Mouse (Mus musculus): ENCODE data around the gene Ptprn2. TPM values are rescaled to one million over a fixed set of nuclear protein-coding genes. Genes with fewer than 3 reads are reported as not detected.

The Ptprn2 gene
- polyA plus RNA-seq, 1 experiment from 2014 or later, result 0.08 TPM

- no peaks in the 10 kb centered on the region for H3K9me3 ChIP-seq
- no peak for ATAC-seq (ENCODE audit: insufficient number of reproducible peaks, insufficient read depth, low FRiP score, low TSS enrichment, low read depth)
- peaks cover 6% of the 10 kb centered on the region; the same call in 1 of the 2 replicates for H3K4me1 ChIP-seq
- no peak overlapping the region for H3K9ac ChIP-seq
- H3K27me3 ChIP-seq, result no peaks in the 10 kb centered on the region
- H3K36me3 ChIP-seq, result no peaks in the 10 kb centered on the region
- H3K27ac ChIP-seq, result no peak overlapping the region
- no peak overlapping the region for H3K4me3 ChIP-seq
- no peak overlapping the region for H3K4me2 ChIP-seq
Observed at GRCm38 (mm10) chr12:117204905-117205304, 719.4 kb downstream of the Ptprn2 start.

- no peak for ATAC-seq (ENCODE audit: insufficient number of reproducible peaks, insufficient read depth, low FRiP score, low TSS enrichment, low read depth)
- Histone ChIP-seq H3K4me2 (no peak overlapping the region), H3K9me3 (no peaks in the 10 kb centered on the region), H3K36me3 (no peaks in the 10 kb centered on the region), H3K4me1 (no peaks in the 10 kb centered on the region), H3K27ac (no peak overlapping the region), H3K27me3 (no peaks in the 10 kb centered on the region), H3K4me3 (no peak overlapping the region), H3K9ac (no peak overlapping the region)
- 72% methylated on average over 4 of the region's 4 CpGs for WGBS
Observed at GRCm38 (mm10) chr12:117207421-117208120, 722.1 kb downstream of the Ptprn2 start.

GRCm38 (mm10) chr12:117210467-117210866 lies 724.9 kb downstream of the Ptprn2 start:
- H3K27me3 ChIP-seq, result no peaks in the 10 kb centered on the region
- no peak overlapping the region for H3K27ac ChIP-seq
- WGBS, result 89% methylated on average over 4 of the region's 4 CpGs
- H3K4me1 ChIP-seq, result 0 out of 2 replicates have a peak, but pooled peaks cover 3% of the 10 kb centered on the region
- ATAC-seq (ENCODE audit: insufficient number of reproducible peaks, insufficient read depth, low FRiP score, low TSS enrichment, low read depth), result no peak
- no peak overlapping the region for H3K4me2 ChIP-seq
- no peaks in the 10 kb centered on the region for H3K36me3 ChIP-seq
- no peaks in the 10 kb centered on the region for H3K9me3 ChIP-seq
- H3K4me3 ChIP-seq, result no peak overlapping the region
- H3K9ac ChIP-seq, result no peak overlapping the region

GRCm38 (mm10) chr12:117213531-117213930 lies 728.0 kb downstream of the Ptprn2 start:
- no peaks in the 10 kb centered on the region for H3K9me3 ChIP-seq
- WGBS, result 77% methylated on average over 1 of the region's 1 CpGs
- no peak overlapping the region for H3K27ac ChIP-seq
- no peaks in the 10 kb centered on the region for H3K27me3 ChIP-seq
- H3K4me2 ChIP-seq, result no peak overlapping the region
- H3K4me3 ChIP-seq, result no peak overlapping the region
- ATAC-seq (ENCODE audit: insufficient number of reproducible peaks, insufficient read depth, low FRiP score, low TSS enrichment, low read depth), result no peak
- no peak overlapping the region for H3K9ac ChIP-seq
- 0 out of 2 replicates have a peak, but pooled peaks cover 3% of the 10 kb centered on the region for H3K4me1 ChIP-seq
- H3K36me3 ChIP-seq, result no peaks in the 10 kb centered on the region

- Histone ChIP-seq H3K9ac (no peak overlapping the region), H3K4me3 (no peak overlapping the region), H3K4me2 (no peak overlapping the region), H3K27me3 (no peaks in the 10 kb centered on the region), H3K4me1 (0 out of 2 replicates have a peak, but pooled peaks cover 3% of the 10 kb centered on the region), H3K36me3 (no peaks in the 10 kb centered on the region), H3K27ac (no peak overlapping the region), H3K9me3 (no peaks in the 10 kb centered on the region)
- 67% methylated on average over 4 of the region's 4 CpGs for WGBS
- no peak for ATAC-seq (ENCODE audit: insufficient number of reproducible peaks, insufficient read depth, low FRiP score, low TSS enrichment, low read depth)
Observed at GRCm38 (mm10) chr12:117214272-117214671, 728.8 kb downstream of the Ptprn2 start.

- H3K27me3 ChIP-seq, result no peaks in the 10 kb centered on the region
- no peak overlapping the region for H3K4me2 ChIP-seq
- WGBS, result 83% methylated on average over 5 of the region's 5 CpGs
- no peaks in the 10 kb centered on the region for H3K9me3 ChIP-seq
- 0 out of 2 replicates have a peak, but pooled peaks cover 3% of the 10 kb centered on the region for H3K4me1 ChIP-seq
- no peak overlapping the region for H3K9ac ChIP-seq
- no peak overlapping the region for H3K27ac ChIP-seq
- no peak overlapping the region for H3K4me3 ChIP-seq
- no peaks in the 10 kb centered on the region for H3K36me3 ChIP-seq
- ATAC-seq (ENCODE audit: insufficient number of reproducible peaks, insufficient read depth, low FRiP score, low TSS enrichment, low read depth), result no peak
Observed at GRCm38 (mm10) chr12:117214919-117215318, 729.4 kb downstream of the Ptprn2 start.

- H3K36me3 ChIP-seq, result no peaks in the 10 kb centered on the region
- no peak overlapping the region for H3K4me2 ChIP-seq
- H3K4me1 ChIP-seq, result no peaks in the 10 kb centered on the region
- no peak overlapping the region for H3K27ac ChIP-seq
- H3K9me3 ChIP-seq, result no peaks in the 10 kb centered on the region
- no peaks in the 10 kb centered on the region for H3K27me3 ChIP-seq
- 77% methylated on average over 4 of the region's 4 CpGs for WGBS
- H3K9ac ChIP-seq, result no peak overlapping the region
- no peak overlapping the region for H3K4me3 ChIP-seq
- ATAC-seq (ENCODE audit: insufficient number of reproducible peaks, insufficient read depth, low FRiP score, low TSS enrichment, low read depth), result no peak
Observed at GRCm38 (mm10) chr12:117221909-117222308, 736.4 kb downstream of the Ptprn2 start.

GRCm38 (mm10) chr12:117224036-117224435 lies 738.5 kb downstream of the Ptprn2 start:
- no peak overlapping the region for H3K4me3 ChIP-seq
- H3K27ac ChIP-seq, result no peak overlapping the region
- WGBS, result 93% methylated on average over 1 of the region's 1 CpGs
- H3K27me3 ChIP-seq, result no peaks in the 10 kb centered on the region
- H3K4me2 ChIP-seq, result no peak overlapping the region
- no peaks in the 10 kb centered on the region for H3K36me3 ChIP-seq
- H3K9ac ChIP-seq, result no peak overlapping the region
- H3K4me1 ChIP-seq, result no peaks in the 10 kb centered on the region
- no peaks in the 10 kb centered on the region for H3K9me3 ChIP-seq
- ATAC-seq (ENCODE audit: insufficient number of reproducible peaks, insufficient read depth, low FRiP score, low TSS enrichment, low read depth), result no peak

- H3K36me3 ChIP-seq, result no peaks in the 10 kb centered on the region
- no peaks in the 10 kb centered on the region for H3K27me3 ChIP-seq
- H3K9ac ChIP-seq, result no peak overlapping the region
- WGBS, result 78% methylated on average over 3 of the region's 3 CpGs
- H3K27ac ChIP-seq, result no peak overlapping the region
- H3K4me3 ChIP-seq, result no peak overlapping the region
- no peak for ATAC-seq (ENCODE audit: insufficient number of reproducible peaks, insufficient read depth, low FRiP score, low TSS enrichment, low read depth)
- H3K9me3 ChIP-seq, result no peaks in the 10 kb centered on the region
- no peak overlapping the region for H3K4me2 ChIP-seq
- no peaks in the 10 kb centered on the region for H3K4me1 ChIP-seq
Observed at GRCm38 (mm10) chr12:117227236-117227635, 741.7 kb downstream of the Ptprn2 start.

- WGBS, result 88% methylated on average over 4 of the region's 4 CpGs
- Histone ChIP-seq H3K36me3 (no peaks in the 10 kb centered on the region), H3K9me3 (no peaks in the 10 kb centered on the region), H3K27ac (no peak overlapping the region), H3K27me3 (no peaks in the 10 kb centered on the region), H3K4me3 (no peak overlapping the region), H3K4me1 (no peaks in the 10 kb centered on the region), H3K9ac (no peak overlapping the region), H3K4me2 (no peak overlapping the region)
- no peak for ATAC-seq (ENCODE audit: insufficient number of reproducible peaks, insufficient read depth, low FRiP score, low TSS enrichment, low read depth)
Observed at GRCm38 (mm10) chr12:117229442-117229841, 743.9 kb downstream of the Ptprn2 start.

- Histone ChIP-seq H3K9me3 (no peaks in the 10 kb centered on the region), H3K36me3 (no peaks in the 10 kb centered on the region), H3K4me3 (no peak overlapping the region), H3K4me2 (no peak overlapping the region), H3K9ac (no peak overlapping the region), H3K4me1 (no peaks in the 10 kb centered on the region), H3K27me3 (no peaks in the 10 kb centered on the region), H3K27ac (no peak overlapping the region)
- WGBS, result 83% methylated on average over 6 of the region's 6 CpGs
- ATAC-seq (ENCODE audit: insufficient number of reproducible peaks, insufficient read depth, low FRiP score, low TSS enrichment, low read depth), result no peak
Observed at GRCm38 (mm10) chr12:117230282-117230681, 744.8 kb downstream of the Ptprn2 start.

GRCm38 (mm10) chr12:117231850-117232249 lies 746.3 kb downstream of the Ptprn2 start:
- no peak for ATAC-seq (ENCODE audit: insufficient number of reproducible peaks, insufficient read depth, low FRiP score, low TSS enrichment, low read depth)
- Histone ChIP-seq H3K27me3 (no peaks in the 10 kb centered on the region), H3K4me2 (no peak overlapping the region), H3K4me3 (no peak overlapping the region), H3K9ac (no peak overlapping the region), H3K36me3 (no peaks in the 10 kb centered on the region), H3K9me3 (no peaks in the 10 kb centered on the region), H3K27ac (no peak overlapping the region), H3K4me1 (no peaks in the 10 kb centered on the region)
- 49% methylated on average over 5 of the region's 5 CpGs for WGBS

Measured in embryonic facial prominence, embryonic 13.5 days (tissue).